Mouse (Mus musculus) cerebellum, adult 2 months (tissue): Measurements from ENCODE around the gene Mlxipl. TPM values are rescaled to one million over a fixed set of nuclear protein-coding genes. Genes with fewer than 3 reads are reported as not detected.

Experiments used
- DNase-seq, 2 experiments: peaks; one replicate each; pipeline ENCODE4 v3.0.0; 2021
- H3K27ac ChIP-seq: fragments of 200-500 bp; 2 replicates; pipeline ENCODE4 v1.5.1; 2012; ENCODE audit warnings: low read length, control low read depth, inconsistent platforms; ENCODE audit not compliant: insufficient read depth
- H3K27me3 ChIP-seq: fragments of 200-500 bp; 2 replicates; pipeline ENCODE4 v1.6.1; 2012; ENCODE audit warnings: inconsistent platforms, mild to moderate bottlenecking, low read length, moderate library complexity; ENCODE audit not compliant: control insufficient read depth, insufficient read depth
- H3K4me1 ChIP-seq: fragments of 200-500 bp; 2 replicates; pipeline ENCODE4 v1.6.1; 2011; ENCODE audit warnings: low read length; ENCODE audit not compliant: control insufficient read depth, insufficient read depth
- H3K4me3 ChIP-seq: fragments of 200-500 bp; replicated peaks from 2 replicates; pipeline ENCODE3; 2011; ENCODE audit warnings: mild to moderate bottlenecking, low read depth, low read length, control low read depth; ENCODE audit not compliant: insufficient read depth
- CTCF ChIP-seq: fragments of 200-500 bp; IDR thresholded peaks from 2 replicates; pipeline ENCODE4 v1.5.1; 2011; ENCODE audit warnings: low read depth, mild to moderate bottlenecking, control low read depth, low read length, moderate library complexity, borderline replicate concordance; ENCODE audit not compliant: insufficient read depth
- POLR2A ChIP-seq: fragments of 200-500 bp; IDR thresholded peaks from 2 replicates; pipeline ENCODE4 v1.6.1; 2011; ENCODE audit warnings: low read length, control low read depth, borderline replicate concordance; ENCODE audit not compliant: insufficient read depth
- WGBS: fragments of 180-500 bp; shearing (Covaris S2); methylation state at CpG from one replicate; pipeline ENCODE4 v1.1.7; 2018; 5-methylcytosine and 5-hydroxymethylcytosine counted together
- polyA plus RNA-seq: library from polyadenylated mRNA; depleted of rRNA; stranded (reverse); fragments of >200 nt; gene quantifications from 2 replicates; pipeline ENCODE4 v1.2.3, GENCODE M21; 2012

Gene Mlxipl
- polyA plus RNA-seq, 1 experiment, result 2.0 TPM

DNA sequence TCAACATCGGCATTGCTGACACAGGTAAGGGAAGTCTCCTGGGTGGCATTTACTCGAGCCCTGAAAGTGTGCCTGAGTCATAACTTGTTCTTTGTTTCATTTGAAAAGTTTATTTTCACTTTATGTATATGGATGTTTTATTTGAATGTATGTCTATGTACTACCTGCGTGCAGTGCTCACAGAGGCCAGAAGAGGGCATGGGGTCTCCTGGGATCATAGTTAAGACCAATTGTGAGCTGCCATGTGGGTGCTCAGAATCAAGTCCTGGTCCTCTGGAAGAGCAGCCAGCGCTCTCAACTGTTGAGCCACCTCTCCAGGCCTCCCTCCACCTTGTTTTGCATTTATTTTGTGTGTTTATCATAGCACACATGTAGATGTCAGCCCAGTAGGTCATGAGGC is 66.8 kb downstream of the Mlxipl start:
- 96% methylated on average over 4 of the region's 4 CpGs for WGBS
- TF ChIP-seq POLR2A (no peak), CTCF (peak; percentile 22; the same call in 1 of the 2 replicates)
- Histone ChIP-seq H3K27ac (no peak overlapping the region), H3K27me3 (no peaks in the 10 kb centered on the region), H3K4me3 (no peak overlapping the region), H3K4me1 (no peaks in the 10 kb centered on the region)
- DNase-seq, result no peak

DNA sequence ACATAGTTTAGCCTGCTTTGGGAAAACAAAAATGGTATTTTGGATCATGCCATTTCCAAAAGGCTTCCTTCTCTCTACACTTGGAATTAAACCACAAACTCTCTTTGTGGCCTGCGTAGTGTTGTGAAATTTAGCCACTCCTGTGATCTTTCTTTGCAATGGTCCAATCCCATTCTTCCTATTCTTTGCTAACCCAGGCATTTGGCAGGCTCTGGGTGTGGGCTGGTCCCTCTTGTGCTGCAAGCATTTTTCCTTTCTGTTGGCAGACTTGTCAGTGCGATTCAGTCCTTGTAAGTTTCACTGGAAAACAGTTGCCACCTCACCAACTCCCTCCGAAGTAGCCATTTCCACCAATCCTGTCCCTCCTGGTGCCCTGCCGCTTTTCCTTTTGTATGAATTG is 71.5 kb downstream of the Mlxipl start:
- H3K4me1 ChIP-seq, result no peaks in the 10 kb centered on the region
- WGBS, result 94% methylated on average over 4 of the region's 4 CpGs
- TF ChIP-seq CTCF, result no peak
- TF ChIP-seq POLR2A, result no peak
- no peaks in the 10 kb centered on the region for H3K27me3 ChIP-seq
- no peak for DNase-seq
- H3K4me3 ChIP-seq, result no peak overlapping the region
- H3K27ac ChIP-seq, result no peak overlapping the region

DNA sequence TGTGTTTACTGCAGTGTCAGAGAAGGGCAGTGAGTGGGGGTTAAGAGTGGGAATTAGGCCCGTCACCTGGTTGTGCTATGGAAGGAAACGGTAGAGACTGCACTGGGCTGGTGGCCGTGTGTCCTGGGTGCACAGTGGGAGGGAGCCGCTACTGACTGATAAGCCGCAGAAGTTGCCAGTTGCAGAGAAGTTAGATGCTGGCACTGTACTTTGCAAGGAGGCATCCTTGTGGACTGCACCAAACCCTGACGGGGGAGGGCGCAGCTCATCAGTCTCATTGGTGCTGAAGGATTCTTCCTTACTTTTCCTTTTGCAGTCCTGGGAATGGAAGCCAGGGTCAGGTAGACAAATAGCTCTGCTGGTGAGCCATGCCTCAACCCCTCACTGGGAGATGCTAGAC is 72.0 kb downstream of the Mlxipl start:
- Histone ChIP-seq H3K4me1 (no peaks in the 10 kb centered on the region), H3K27me3 (no peaks in the 10 kb centered on the region), H3K4me3 (no peak overlapping the region), H3K27ac (no peak overlapping the region)
- no peak for DNase-seq
- TF ChIP-seq POLR2A, result no peak
- no peak for TF ChIP-seq CTCF
- 79% methylated on average over 7 of the region's 7 CpGs for WGBS

DNA sequence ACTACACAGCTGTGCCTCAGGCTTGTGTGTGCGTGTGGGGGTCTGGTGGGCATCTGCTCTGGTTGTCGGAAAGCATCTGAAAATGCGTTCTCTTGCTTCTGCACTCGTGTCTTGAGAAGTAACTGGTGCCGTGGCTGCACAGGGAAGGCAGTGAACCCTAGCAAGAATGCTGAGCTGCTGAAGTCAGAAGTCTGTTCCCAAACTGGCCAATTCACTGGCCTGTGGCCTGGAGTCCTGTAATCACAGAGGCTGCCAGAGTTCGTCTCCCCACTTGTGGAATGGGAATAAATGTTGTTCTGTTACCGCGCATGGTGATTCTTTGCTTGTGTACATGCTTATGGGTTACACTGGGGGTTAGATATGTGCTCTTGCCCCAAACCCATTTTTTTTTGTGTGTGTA is 72.7 kb downstream of the Mlxipl start:
- no peaks in the 10 kb centered on the region for H3K4me1 ChIP-seq
- TF ChIP-seq POLR2A (no peak), CTCF (no peak)
- no peaks in the 10 kb centered on the region for H3K27me3 ChIP-seq
- no peak overlapping the region for H3K27ac ChIP-seq
- no peak for DNase-seq
- H3K4me3 ChIP-seq, result no peak overlapping the region
- WGBS, result 88% methylated on average over 8 of the region's 8 CpGs

DNA sequence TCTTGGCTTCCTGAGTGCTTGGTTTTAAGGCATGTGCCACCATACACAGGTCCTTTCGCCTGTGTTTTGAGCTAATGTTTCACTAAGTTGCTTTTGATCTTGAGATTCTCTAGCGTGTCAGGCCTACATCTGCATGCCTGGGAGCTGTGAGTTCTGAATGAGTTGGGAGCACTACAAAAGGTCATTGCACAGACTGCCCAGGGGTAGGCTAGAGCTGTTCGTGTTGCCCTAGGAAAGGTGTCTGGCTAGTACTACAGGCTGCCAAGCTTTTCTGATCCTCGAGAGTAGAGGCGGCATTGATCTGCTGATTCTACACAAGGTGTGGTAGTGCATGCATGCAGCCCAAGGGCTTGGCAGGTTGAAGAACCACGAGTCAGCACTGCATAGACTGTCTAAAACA is 73.1 kb downstream of the Mlxipl start:
- DNase-seq, result no peak
- Histone ChIP-seq H3K27me3 (no peaks in the 10 kb centered on the region), H3K27ac (no peak overlapping the region), H3K4me1 (no peaks in the 10 kb centered on the region), H3K4me3 (no peak overlapping the region)
- WGBS, result 87% methylated on average over 6 of the region's 6 CpGs
- no peak for TF ChIP-seq CTCF
- TF ChIP-seq POLR2A, result no peak

DNA sequence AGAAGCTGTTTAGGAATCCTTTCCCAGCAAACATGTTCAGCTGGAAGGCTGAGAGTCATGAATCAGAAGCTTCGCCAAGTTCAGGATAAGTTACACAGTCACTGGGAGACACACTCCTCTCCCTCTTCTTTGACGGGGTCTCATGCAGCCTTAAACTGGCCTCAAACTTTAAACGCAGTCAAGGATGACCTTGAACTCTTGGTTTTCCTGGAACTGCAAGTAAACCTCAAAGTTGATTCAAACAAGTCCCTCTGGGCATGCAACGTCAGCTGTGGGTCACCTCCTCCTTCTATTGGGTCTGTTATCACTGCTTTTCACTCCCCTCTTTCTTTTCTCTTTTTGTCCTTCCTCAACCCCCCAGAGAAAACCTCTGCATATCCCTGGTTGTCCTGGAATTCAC is 77.2 kb downstream of the Mlxipl start:
- 87% methylated on average over 4 of the region's 4 CpGs for WGBS
- H3K27ac ChIP-seq, result no peak overlapping the region
- TF ChIP-seq POLR2A (no peak), CTCF (no peak)

DNA sequence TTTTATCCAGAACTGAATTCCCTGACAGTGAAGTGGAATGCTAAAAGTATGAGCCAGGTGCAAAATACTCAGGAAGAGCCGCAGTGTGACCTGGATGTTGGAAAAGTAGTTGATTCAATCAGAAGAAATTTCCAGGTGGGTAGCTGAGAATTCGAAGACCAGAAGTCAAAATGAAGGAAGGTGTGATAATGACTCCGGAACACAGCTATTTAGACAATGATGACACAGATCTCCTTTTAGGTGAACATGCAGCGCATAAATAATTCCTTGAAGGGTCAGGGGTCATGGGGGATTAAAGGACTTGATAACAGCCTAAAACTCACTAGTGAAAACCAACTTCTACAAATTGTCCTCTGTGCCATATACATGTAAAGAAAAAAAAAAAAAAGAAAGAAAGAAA is 77.8 kb downstream of the Mlxipl start:
- WGBS, result 97% methylated on average over 4 of the region's 4 CpGs
- no peak overlapping the region for H3K4me3 ChIP-seq

More for the DNA sequence above, 77.2 kb downstream of the Mlxipl start:
- no peak for DNase-seq
- Histone ChIP-seq H3K4me3 (no peak overlapping the region), H3K27me3 (no peaks in the 10 kb centered on the region), H3K4me1 (peaks cover 5% of the 10 kb centered on the region; the same call in 1 of the 2 replicates)

DNA sequence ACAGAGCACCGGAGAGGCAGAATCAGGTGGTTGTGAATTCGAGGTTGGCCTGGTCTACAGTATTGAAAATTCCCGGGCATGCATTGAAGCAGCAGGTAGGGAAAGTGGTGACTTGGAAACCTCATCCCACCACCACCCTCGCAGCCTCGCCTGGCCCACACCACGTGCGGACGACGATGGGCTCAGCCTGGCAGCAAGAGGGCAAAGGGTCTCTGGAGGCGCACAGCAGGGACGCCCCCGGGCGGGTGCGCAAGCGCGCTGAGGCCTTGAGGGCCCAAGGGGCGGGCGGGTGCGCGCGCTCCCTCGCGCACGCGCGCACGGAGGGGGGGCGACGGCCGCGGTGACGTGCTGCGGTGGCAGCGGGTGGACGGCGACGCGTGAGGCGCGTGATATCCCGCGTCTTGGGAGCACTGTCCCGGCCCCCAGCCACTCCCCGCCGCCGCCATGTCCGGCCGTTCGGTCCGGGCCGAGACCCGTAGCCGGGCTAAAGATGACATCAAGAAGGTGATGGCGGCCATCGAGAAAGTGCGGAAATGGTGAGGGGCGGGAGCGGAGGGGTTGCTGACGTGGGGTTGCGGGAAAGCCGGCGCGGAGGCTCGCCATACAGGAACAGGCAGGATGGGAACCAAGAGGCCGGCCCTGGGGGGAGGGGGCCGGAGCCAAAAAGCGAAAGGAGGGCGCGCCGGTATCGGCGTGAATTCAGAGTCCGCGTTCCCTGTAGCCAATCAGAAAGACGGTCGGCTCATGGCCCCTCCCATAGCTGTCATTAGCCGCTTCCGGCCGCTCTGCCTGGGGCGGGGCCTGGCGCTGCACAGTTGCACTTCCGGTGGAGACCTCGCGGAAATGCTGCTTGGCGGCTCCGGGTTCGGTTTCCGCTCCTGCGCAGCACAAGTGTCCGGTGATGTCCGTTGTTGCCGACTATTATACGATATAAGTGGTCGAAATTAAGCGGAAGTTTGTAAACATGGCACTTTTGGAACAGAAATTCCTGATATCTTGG is 78.7 kb downstream of the Mlxipl start, which contains the start of gene Bcl7b:
Bcl7b (plus strand) TSS at position 221 of the 1,000 bp plus-strand sequence.
- under 1% methylated on average over 93 of the region's 95 CpGs for WGBS
- peak; percentile 96 to 99 for DNase-seq
- peaks cover 5% of the 10 kb centered on the region; the same call in 1 of the 2 replicates for H3K4me1 ChIP-seq
- peak within 1 kb of the TSS; percentile 92 for H3K27ac ChIP-seq
- H3K4me3 ChIP-seq, result peak within 1 kb of the TSS; percentile 69
- TF ChIP-seq POLR2A, result peak; percentile 84
- no peak for TF ChIP-seq CTCF
- H3K27me3 ChIP-seq, result no peaks in the 10 kb centered on the region

More for the DNA sequence above, 77.8 kb downstream of the Mlxipl start:
- DNase-seq, result no peak
- Histone ChIP-seq H3K27me3 (no peaks in the 10 kb centered on the region), H3K27ac (no peak overlapping the region), H3K4me1 (peaks cover 5% of the 10 kb centered on the region; the same call in 1 of the 2 replicates)
- TF ChIP-seq CTCF (no peak), POLR2A (no peak)
